Mouse (Mus musculus) heart, embryonic 12.5 days (tissue): ENCODE results near the gene Nelfe. TPM values are rescaled to one million over a fixed set of nuclear protein-coding genes. Genes with fewer than 3 reads are reported as not detected.
"Not testable (repeated sequence)": the region's sequence is repeated elsewhere in the genome, so short reads cannot be mapped to it uniquely, and the experiment has no call there.

ENCODE experiments used
- ATAC-seq: fragments of 200-750 bp; cut with Nextera tagmentation; 2 replicates; pipeline ENCODE4 v1.8.0; 2017; ENCODE audit warnings: moderate TSS enrichment, moderate library complexity; ENCODE audit not compliant: insufficient number of reproducible peaks, low FRiP score
- H3K27ac ChIP-seq: fragments of 300-500 bp; sonication (generic); 2 replicates; pipeline ENCODE4 v1.5.1; 2016; ENCODE audit warnings: mild to moderate bottlenecking, moderate library complexity; ENCODE audit not compliant: poor library complexity, severe bottlenecking
- H3K27me3 ChIP-seq: fragments of 300-500 bp; sonication (generic); replicated peaks from 2 replicates; pipeline ENCODE4 v1.6.1; 2016; ENCODE audit warnings: mild to moderate bottlenecking, moderate library complexity
- H3K36me3 ChIP-seq: fragments of 300-500 bp; sonication (generic); 2 replicates; pipeline ENCODE4 v1.6.1; 2016; ENCODE audit warnings: mild to moderate bottlenecking, moderate library complexity
- H3K4me1 ChIP-seq: fragments of 300-500 bp; sonication (generic); replicated peaks from 2 replicates; pipeline ENCODE4 v1.6.1; 2016; ENCODE audit warnings: mild to moderate bottlenecking
- H3K4me2 ChIP-seq: fragments of 300-500 bp; sonication (generic); 2 replicates; pipeline ENCODE4 v1.6.1; 2016; ENCODE audit warnings: mild to moderate bottlenecking, moderate library complexity
- H3K4me3 ChIP-seq: fragments of 300-500 bp; sonication (generic); 2 replicates; pipeline ENCODE4 v1.5.1; 2016; ENCODE audit warnings: mild to moderate bottlenecking
- H3K9ac ChIP-seq: fragments of 300-500 bp; sonication (generic); 2 replicates; pipeline ENCODE4 v1.6.1; 2016; ENCODE audit warnings: mild to moderate bottlenecking, moderate library complexity
- H3K9me3 ChIP-seq: fragments of 300-500 bp; sonication (generic); replicated peaks from 2 replicates; pipeline ENCODE4 v1.6.1; 2016; ENCODE audit warnings: mild to moderate bottlenecking, moderate library complexity
- WGBS: fragments of 180-500 bp; shearing (Covaris S2); methylation state at CpG from one replicate; pipeline ENCODE4 v1.1.7; 2016; 5-methylcytosine and 5-hydroxymethylcytosine counted together
- microRNA-seq: library from miRNA; unstranded; fragments of <30 nt; microRNA quantifications from one replicate; pipeline ENCODE4, GENCODE M21; 2017
- polyA plus RNA-seq: library from polyadenylated mRNA; unstranded; fragments of >200 nt; fragmentation: Nextera tagmentation; extraction: Ambion mirVana; gene quantifications from 2 replicates; pipeline ENCODE4 v1.2.1, GENCODE M21; 2016

The Nelfe gene
- polyA plus RNA-seq, 1 experiment from 2014 or later: 73.7 TPM

DNA sequence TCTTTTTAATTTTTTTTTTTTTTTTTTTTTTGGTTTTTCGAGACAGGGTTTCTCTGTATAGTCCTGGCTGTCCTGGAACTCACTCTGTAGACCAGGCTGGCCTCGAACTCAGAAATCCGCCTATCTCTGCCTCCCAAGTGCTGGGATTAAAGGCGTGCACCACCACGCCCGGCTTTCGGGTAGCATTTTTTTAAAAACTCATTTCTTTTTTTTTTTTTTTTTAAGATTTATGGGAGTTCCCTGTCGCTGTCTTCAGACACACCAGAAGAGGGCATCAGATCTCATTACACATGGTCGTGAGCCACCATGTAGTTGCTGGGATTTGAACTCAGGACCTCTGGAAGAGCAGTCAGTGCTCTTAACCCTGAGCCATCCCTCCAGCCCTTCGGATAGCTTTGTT is 51.8 kb downstream of the Nelfe start:
- H3K4me1 ChIP-seq: not testable (repeated sequence)
- H3K36me3 ChIP-seq: peaks cover 55% of the 10 kb centered on the region
- WGBS: 89% methylated on average over 9 of the region's 10 CpGs

DNA sequence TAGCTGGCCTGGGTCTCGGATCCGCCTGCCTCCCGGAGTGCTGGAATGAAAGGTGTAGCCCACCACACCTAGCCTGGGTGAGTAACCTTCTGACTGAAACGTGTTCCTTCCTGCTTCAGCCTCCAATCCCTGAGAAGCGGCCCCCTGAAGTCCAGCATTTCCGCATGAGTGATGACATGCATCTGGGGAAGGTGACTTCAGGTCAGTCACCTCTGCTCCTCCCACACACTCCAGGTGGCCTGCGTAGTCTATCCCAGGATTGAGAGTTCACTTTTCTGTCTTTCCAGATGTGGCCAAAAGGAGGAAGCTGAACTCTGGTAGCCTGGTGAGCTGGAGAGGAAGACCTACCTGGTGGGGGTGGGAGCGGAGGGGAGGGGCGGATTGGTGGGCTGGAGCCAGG is 52.7 kb downstream of the Nelfe start:
- H3K4me1 ChIP-seq: no peaks in the 10 kb centered on the region
- H3K4me2 ChIP-seq: no peak overlapping the region
- H3K27me3 ChIP-seq: no peaks in the 10 kb centered on the region
- no peak for ATAC-seq
- no peak overlapping the region for H3K27ac ChIP-seq
- no peak overlapping the region for H3K4me3 ChIP-seq
- H3K9me3 ChIP-seq: no peaks in the 10 kb centered on the region
- peaks cover 65% of the 10 kb centered on the region for H3K36me3 ChIP-seq
- H3K9ac ChIP-seq: no peak overlapping the region
- WGBS: 90% methylated on average over 9 of the region's 9 CpGs

More for the DNA sequence above, 51.8 kb downstream of the Nelfe start:
- H3K27ac ChIP-seq, H3K9me3 ChIP-seq, H3K4me2 ChIP-seq, H3K4me3 ChIP-seq, ATAC-seq, H3K27me3 ChIP-seq, H3K9ac ChIP-seq: not testable (repeated sequence)

Small RNA genes lying within 50 kb of the gene (microRNA-seq; reads per million reads assigned to microRNA genes)
- gene Mir6970 (0.94 reads per million), gene Mir6971 (0.94 reads per million), gene Mir6972 (not detected)

Other genes with a start within 250 kb of the Nelfe start
- gene Rnf5, start 246.7 kb upstream of the Nelfe start, polyA plus RNA-seq: 123 and 126 TPM in 2 replicates
- gene Agpat1, start 246.1 kb upstream of the Nelfe start, polyA plus RNA-seq: 52.5 and 52.8 TPM in 2 replicates
- gene Egfl8, start 234.4 kb upstream of the Nelfe start, polyA plus RNA-seq: 0.30 and 0.57 TPM in 2 replicates
- 28.9 TPM in 2 replicates for gene Ppt2, start 221.9 kb upstream of the Nelfe start, polyA plus RNA-seq
- gene Prrt1, start 220.9 kb upstream of the Nelfe start, polyA plus RNA-seq: 0.17 TPM in 1 of 2 replicates, not detected in the other
- gene Fkbpl, start 205.6 kb upstream of the Nelfe start, polyA plus RNA-seq: 10.2 and 11.1 TPM in 2 replicates
- 63.2 and 67.0 TPM in 2 replicates for gene Atf6b, start 203.2 kb upstream of the Nelfe start, polyA plus RNA-seq
- gene Tnxb, start 179.9 kb upstream of the Nelfe start, polyA plus RNA-seq: 0.77 and 0.98 TPM in 2 replicates
- gene C4b, start 106.5 kb upstream of the Nelfe start, polyA plus RNA-seq: 0.15 TPM in 1 of 2 replicates, not detected in the other
- 0.15 TPM in 1 of 2 replicates, not detected in the other for gene Cyp21a1, start 45.8 kb upstream of the Nelfe start, polyA plus RNA-seq
- gene Stk19, start 13.4 kb upstream of the Nelfe start, polyA plus RNA-seq: 18.2 and 19.6 TPM in 2 replicates
- gene Dxo, start 13.4 kb upstream of the Nelfe start, polyA plus RNA-seq: 37.2 and 39.9 TPM in 2 replicates
- 35.3 and 39.5 TPM in 2 replicates for gene Skiv2l, start 181 bp upstream of the Nelfe start, polyA plus RNA-seq
- 1.1 and 2.2 TPM in 2 replicates for gene Cfb, start 12.1 kb downstream of the Nelfe start, polyA plus RNA-seq
- gene Zbtb12, start 29.1 kb downstream of the Nelfe start, polyA plus RNA-seq: 2.6 and 2.8 TPM in 2 replicates
- not detected in 2 replicates for gene Gm20547, start 31.7 kb downstream of the Nelfe start, polyA plus RNA-seq
- 0.24 and 0.35 TPM in 2 replicates for gene C2, start 47.9 kb downstream of the Nelfe start, polyA plus RNA-seq
- gene Ehmt2, start 48.1 kb downstream of the Nelfe start, polyA plus RNA-seq: 49.1 and 51.6 TPM in 2 replicates
- gene Slc44a4, start 64.1 kb downstream of the Nelfe start, polyA plus RNA-seq: 0.08 TPM in 1 of 2 replicates, not detected in the other
- gene Neu1, start 80.9 kb downstream of the Nelfe start, polyA plus RNA-seq: 20.8 and 21.5 TPM in 2 replicates
- gene Hspa1b, start 108.8 kb downstream of the Nelfe start, polyA plus RNA-seq: 0.12 and 0.13 TPM in 2 replicates
- not detected in 2 replicates for gene Gm20481, start 119.5 kb downstream of the Nelfe start, polyA plus RNA-seq
- 6.2 and 6.4 TPM in 2 replicates for gene Hspa1a, start 121.8 kb downstream of the Nelfe start, polyA plus RNA-seq
- 2.9 and 3.1 TPM in 2 replicates for gene Hspa1l, start 122.3 kb downstream of the Nelfe start, polyA plus RNA-seq
- 143 and 145 TPM in 2 replicates for gene Lsm2, start 131.5 kb downstream of the Nelfe start, polyA plus RNA-seq
- 82.6 TPM in 2 replicates for gene Vars, start 150.6 kb downstream of the Nelfe start, polyA plus RNA-seq
- 0.32 and 0.37 TPM in 2 replicates for gene Vwa7, start 166.2 kb downstream of the Nelfe start, polyA plus RNA-seq
- gene Sapcd1, start 177.6 kb downstream of the Nelfe start, polyA plus RNA-seq: 2.4 and 2.6 TPM in 2 replicates
- gene Msh5, start 196.4 kb downstream of the Nelfe start, polyA plus RNA-seq: 3.5 and 4.9 TPM in 2 replicates
- 349 and 354 TPM in 2 replicates for gene Clic1, start 199.6 kb downstream of the Nelfe start, polyA plus RNA-seq
- 192 and 205 TPM in 2 replicates for gene Ddah2, start 208.6 kb downstream of the Nelfe start, polyA plus RNA-seq
- 0.27 TPM in 1 of 2 replicates, not detected in the other for gene Ly6g6c, start 215.0 kb downstream of the Nelfe start, polyA plus RNA-seq
- 1.2 and 2.0 TPM in 2 replicates for gene Mpig6b, start 215.8 kb downstream of the Nelfe start, polyA plus RNA-seq
- gene Ly6g6e, start 226.5 kb downstream of the Nelfe start, polyA plus RNA-seq: 0.24 and 0.40 TPM in 2 replicates
- gene Ly6g6d, start 227.7 kb downstream of the Nelfe start, polyA plus RNA-seq: 1.8 and 2.2 TPM in 2 replicates
- 1.1 and 1.5 TPM in 2 replicates for gene Ly6g6f, start 235.2 kb downstream of the Nelfe start, polyA plus RNA-seq
- gene Abhd16a, start 238.9 kb downstream of the Nelfe start, polyA plus RNA-seq: 58.9 and 65.1 TPM in 2 replicates